Mouse (Mus musculus) MEL (cell line): Measurements from ENCODE around the gene Zbtb1. TPM values are rescaled to one million over a fixed set of nuclear protein-coding genes. Genes with fewer than 3 reads are reported as not detected.

ENCODE experiments used
- DNase-seq: peaks from one replicate; pipeline ENCODE4 v3.0.0; 2011; ENCODE audit warnings: low read depth, low spot score
- H3K27ac ChIP-seq: 2 replicates; pipeline ENCODE4 v1.5.1; 2012; ENCODE audit warnings: low read depth, mild to moderate bottlenecking, control low read depth, low read length, moderate library complexity; ENCODE audit not compliant: control insufficient read depth
- H3K27me3 ChIP-seq, 2 experiments: fragments of 150-350 bp in 1 of 2; sonication (generic) in 1 of 2; 2 replicates each; pipeline ENCODE4 v1.6.1; 2012; ENCODE audit warnings: low read length in 2 of 2, mild to moderate bottlenecking in 2 of 2, improper control_type of control experiment in 1 of 2, moderate library complexity in 1 of 2; ENCODE audit not compliant: insufficient read depth in 2 of 2, control insufficient read depth in 1 of 2
- H3K36me3 ChIP-seq, 2 experiments: 2 replicates each; pipeline ENCODE4 v1.6.1; 2012 to 2014; ENCODE audit warnings: low read length in 2 of 2, improper control_type of control experiment in 1 of 2, inconsistent platforms in 1 of 2, mild to moderate bottlenecking in 1 of 2; ENCODE audit not compliant: insufficient read depth in 2 of 2, control insufficient read depth in 1 of 2
- H3K4me1 ChIP-seq, 2 experiments: fragments of 150-350 bp in 1 of 2; sonication (generic) in 1 of 2; 2 replicates each; pipeline ENCODE4 v1.6.1; 2012; ENCODE audit warnings: low read length in 2 of 2, improper control_type of control experiment in 1 of 2, mild to moderate bottlenecking in 1 of 2; ENCODE audit not compliant: insufficient read depth in 2 of 2, control insufficient read depth in 1 of 2
- H3K4me3 ChIP-seq, 2 experiments: fragments of 150-350 bp in 1 of 2; sonication (generic) in 1 of 2; 2 replicates each; pipeline ENCODE4 v1.5.1; 2012; ENCODE audit warnings: low read depth in 2 of 2, low read length in 2 of 2, mild to moderate bottlenecking in 2 of 2, moderate library complexity in 2 of 2, control low read depth in 1 of 2, improper control_type of control experiment in 1 of 2; ENCODE audit not compliant: control insufficient read depth in 1 of 2, insufficient read depth in 1 of 2
- H3K79me2 ChIP-seq: 2 replicates; pipeline ENCODE4 v1.6.1; 2012; ENCODE audit warnings: mild to moderate bottlenecking, low read length, moderate library complexity; ENCODE audit not compliant: control insufficient read depth, poor library complexity, insufficient read depth
- H3K9ac ChIP-seq: 2 replicates; pipeline ENCODE4 v1.6.1; 2012; ENCODE audit warnings: low read depth, mild to moderate bottlenecking, control low read depth, low read length, moderate library complexity; ENCODE audit not compliant: control insufficient read depth, poor library complexity, severe bottlenecking
- H3K9me3 ChIP-seq: fragments of 150-350 bp; sonication (generic); replicated peaks from 2 replicates; pipeline ENCODE4 v1.6.1; 2012; ENCODE audit warnings: mild to moderate bottlenecking, low read length, improper control_type of control experiment, moderate library complexity; ENCODE audit not compliant: insufficient read depth
- BHLHE40 ChIP-seq: IDR thresholded peaks from 2 replicates; pipeline ENCODE4 v1.6.1; 2012; ENCODE audit warnings: low read depth, mild to moderate bottlenecking, inconsistent platforms, low read length, improper control_type of control experiment, borderline replicate concordance
- CHD2 ChIP-seq: IDR thresholded peaks from 2 replicates; pipeline ENCODE4 v1.6.1; 2011; ENCODE audit warnings: low read length, improper control_type of control experiment
- CTCF ChIP-seq, 3 experiments: IDR thresholded peaks in 2 of 3; conservative IDR thresholded peaks in 1 of 3; 2 replicates each; pipeline ENCODE4 v1.5.1; 2011 to 2012; ENCODE audit warnings: low read length in 3 of 3, low read depth in 2 of 3, mild to moderate bottlenecking in 2 of 3, improper control_type of control experiment in 1 of 3, inconsistent platforms in 1 of 3, mixed read lengths in 1 of 3, moderate library complexity in 1 of 3; ENCODE audit not compliant: control insufficient read depth in 1 of 3, insufficient read depth in 1 of 3, poor library complexity in 1 of 3, severe bottlenecking in 1 of 3
- E2F4 ChIP-seq: IDR thresholded peaks from 2 replicates; pipeline ENCODE4 v1.6.1; 2011; ENCODE audit warnings: low read depth, low read length, improper control_type of control experiment, borderline replicate concordance
- ELF1 ChIP-seq: IDR thresholded peaks from 2 replicates; pipeline ENCODE4 v1.6.1; 2014; ENCODE audit warnings: low read depth, mild to moderate bottlenecking, inconsistent platforms, low read length, improper control_type of control experiment, moderate library complexity
- EP300 ChIP-seq, 2 experiments: IDR thresholded peaks; 2 replicates each; pipeline ENCODE4 v1.6.1; 2011; ENCODE audit warnings: improper control_type of control experiment in 2 of 2, low read length in 2 of 2, low read depth in 1 of 2, mild to moderate bottlenecking in 1 of 2
- ETS1 ChIP-seq: IDR thresholded peaks from 2 replicates; pipeline ENCODE4 v1.6.1; 2012; ENCODE audit warnings: low read depth, mild to moderate bottlenecking, inconsistent platforms, low read length, improper control_type of control experiment, moderate library complexity
- GABPA ChIP-seq: IDR thresholded peaks from 2 replicates; pipeline ENCODE4 v1.6.1; 2012; ENCODE audit warnings: low read depth, mild to moderate bottlenecking, inconsistent platforms, low read length, improper control_type of control experiment, moderate library complexity
- GATA1 ChIP-seq: IDR thresholded peaks from 2 replicates; pipeline ENCODE4 v1.6.1; 2011; ENCODE audit warnings: low read depth, low read length, improper control_type of control experiment
- HCFC1 ChIP-seq: IDR thresholded peaks from 2 replicates; pipeline ENCODE4 v1.6.1; 2012; ENCODE audit warnings: low read depth, mild to moderate bottlenecking, inconsistent platforms, low read length, improper control_type of control experiment, moderate library complexity
- JUND ChIP-seq: IDR thresholded peaks from 2 replicates; pipeline ENCODE4 v1.6.1; 2011; ENCODE audit warnings: low read depth, mild to moderate bottlenecking, improper control_type of control experiment, low read length
- MAZ ChIP-seq: IDR thresholded peaks from 2 replicates; pipeline ENCODE4 v1.6.1; 2012; ENCODE audit warnings: low read depth, mild to moderate bottlenecking, inconsistent platforms, low read length, improper control_type of control experiment
- MYC ChIP-seq: IDR thresholded peaks from 2 replicates; pipeline ENCODE4 v1.6.1; 2011; ENCODE audit warnings: low read depth, mild to moderate bottlenecking, low read length, improper control_type of control experiment, moderate library complexity
- NRF1 ChIP-seq: IDR thresholded peaks from 2 replicates; pipeline ENCODE4 v1.6.1; 2014; ENCODE audit warnings: low read depth, mild to moderate bottlenecking, inconsistent platforms, low read length, improper control_type of control experiment, moderate library complexity; ENCODE audit not compliant: poor library complexity, insufficient read depth, severe bottlenecking
- POLR2A ChIP-seq, 2 experiments: IDR thresholded peaks; 2 replicates each; pipeline ENCODE4 v1.6.1; 2011 to 2012; ENCODE audit warnings: low read length in 2 of 2, mild to moderate bottlenecking in 2 of 2, control low read depth in 1 of 2, improper control_type of control experiment in 1 of 2, low read depth in 1 of 2, moderate library complexity in 1 of 2; ENCODE audit not compliant: control insufficient read depth in 1 of 2, insufficient read depth in 1 of 2, poor library complexity in 1 of 2
- POLR2AphosphoS2 ChIP-seq: IDR thresholded peaks from 2 replicates; pipeline ENCODE4 v1.6.1; 2011; ENCODE audit warnings: low read length, improper control_type of control experiment
- POLR2AphosphoS5 ChIP-seq: IDR thresholded peaks from 2 replicates; pipeline ENCODE4 v1.6.1; 2012; ENCODE audit warnings: low read depth, borderline replicate concordance, mild to moderate bottlenecking, inconsistent platforms, low read length, moderate library complexity, mixed read lengths
- RCOR1 ChIP-seq: IDR thresholded peaks from 2 replicates; pipeline ENCODE4 v1.6.1; 2012; ENCODE audit warnings: low read depth, mild to moderate bottlenecking, inconsistent platforms, low read length, improper control_type of control experiment
- SMC3 ChIP-seq: IDR thresholded peaks from 2 replicates; pipeline ENCODE4 v1.6.1; 2011; ENCODE audit warnings: low read depth, low read length, improper control_type of control experiment
- TAL1 ChIP-seq: IDR thresholded peaks from 2 replicates; pipeline ENCODE4 v1.6.1; 2012; ENCODE audit warnings: mild to moderate bottlenecking, inconsistent platforms, low read length, moderate library complexity, mixed read lengths
- TBP ChIP-seq: IDR thresholded peaks from 2 replicates; pipeline ENCODE4 v1.8.0; 2011; ENCODE audit warnings: low read depth, low read length, improper control_type of control experiment
- TCF12 ChIP-seq: IDR thresholded peaks from 2 replicates; pipeline ENCODE4 v1.6.1; 2014; ENCODE audit warnings: low read depth, mild to moderate bottlenecking, inconsistent platforms, low read length, improper control_type of control experiment, moderate library complexity
- UBTF ChIP-seq: IDR thresholded peaks from 2 replicates; pipeline ENCODE4 v1.6.1; 2012; ENCODE audit warnings: low read depth, mild to moderate bottlenecking, inconsistent platforms, low read length, improper control_type of control experiment, moderate library complexity, borderline replicate concordance; ENCODE audit not compliant: insufficient read depth
- USF1 ChIP-seq: IDR thresholded peaks from 2 replicates; pipeline ENCODE4 v1.6.1; 2014; ENCODE audit warnings: low read depth, mild to moderate bottlenecking, inconsistent platforms, low read length, improper control_type of control experiment, moderate library complexity
- USF2 ChIP-seq, 2 experiments: IDR thresholded peaks; 2 replicates each; pipeline ENCODE4 v1.6.1; 2011 to 2012; ENCODE audit warnings: improper control_type of control experiment in 2 of 2, low read length in 2 of 2, borderline replicate concordance in 1 of 2, inconsistent platforms in 1 of 2, low read depth in 1 of 2, mild to moderate bottlenecking in 1 of 2; ENCODE audit not compliant: insufficient read depth in 1 of 2
- ZKSCAN1 ChIP-seq: IDR thresholded peaks from 2 replicates; pipeline ENCODE4 v1.6.1; 2012; ENCODE audit warnings: low read depth, mild to moderate bottlenecking, inconsistent platforms, low read length, improper control_type of control experiment, moderate library complexity
- ZNF384 ChIP-seq: IDR thresholded peaks from 2 replicates; pipeline ENCODE4 v1.6.1; 2012; ENCODE audit warnings: low read depth, mild to moderate bottlenecking, inconsistent platforms, low read length, improper control_type of control experiment
- polyA plus RNA-seq, 2 experiments: library from polyadenylated mRNA; stranded (reverse) in 1 of 2; unstranded in 1 of 2; fragments of >175 nt in 1 of 2; fragments of >200 nt in 1 of 2; gene quantifications; 2 replicates each; pipeline versions ENCODE4 v1.2.1 to v1.2.4; 2012; ENCODE audit warnings: low replicate concordance in 2 of 2, low read depth in 1 of 2; ENCODE audit not compliant: insufficient read length in 2 of 2, insufficient read depth in 1 of 2, missing spikeins in 1 of 2
- total RNA-seq: library from RNA; depleted of rRNA; stranded (reverse); fragments of 300-350 nt; gene quantifications from 2 replicates; pipeline ENCODE4 v1.2.3, GENCODE M21; 2012

Gene Zbtb1
- total and polyA plus RNA-seq, 3 experiments, result 5.1 to 7.0 TPM; not detected in 1

DNA sequence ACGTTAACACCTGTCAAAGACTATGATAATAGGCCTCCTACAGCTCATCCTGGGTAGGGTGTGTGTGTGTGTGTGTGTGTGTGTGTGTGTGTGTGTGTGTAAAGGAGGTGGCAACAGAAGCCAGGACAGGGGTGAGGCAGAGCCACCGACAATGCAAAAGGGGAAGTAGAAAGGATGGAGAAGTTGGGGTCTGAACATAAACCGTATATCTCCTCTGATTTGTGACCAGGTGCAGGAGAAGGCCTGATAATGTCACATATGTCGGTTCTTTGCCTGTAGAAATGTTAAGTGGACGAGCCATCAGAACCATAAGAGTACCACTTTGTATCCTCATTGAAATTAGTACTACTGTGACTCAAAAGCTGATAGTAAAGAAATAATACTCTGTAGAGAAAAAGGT is 36.4 kb upstream of the Zbtb1 start:
- TF ChIP-seq POLR2AphosphoS2, result no peak
- 0 out of 2 replicates have a peak, but pooled peaks have one; percentile 13 for TF ChIP-seq ETS1
- TF ChIP-seq TBP, result no peak
- no peak for TF ChIP-seq USF2 (IDR thresholded peaks at IDR 0.05; ENCODE audit: borderline replicate concordance in 1 of 2, insufficient read depth in 1 of 2, low read depth in 1 of 2, low read length in 2 of 2)
- peak; percentile 44; the same call in 1 of the 2 replicates for TF ChIP-seq TCF12
- no peak for TF ChIP-seq TAL1
- no peak for TF ChIP-seq ZKSCAN1
- no peak for TF ChIP-seq UBTF
- peak; percentile 60 for TF ChIP-seq GATA1
- no peak for TF ChIP-seq NRF1
- TF ChIP-seq USF1, result no peak
- TF ChIP-seq JUND, result no peak
- TF ChIP-seq BHLHE40, result no peak
- no peak for TF ChIP-seq ELF1
- no peak for TF ChIP-seq CHD2
- no peak for TF ChIP-seq GABPA
- TF ChIP-seq CTCF (IDR thresholded peaks at IDR 0.05 in 2 of 3, conservative IDR thresholded peaks at IDR 0.05 in 1 of 3; ENCODE audit: control insufficient read depth in 1 of 3, insufficient read depth in 1 of 3, low read depth in 2 of 3, low read length in 3 of 3, poor library complexity in 1 of 3, severe bottlenecking in 1 of 3), result no peak
- TF ChIP-seq MYC, result no peak
- TF ChIP-seq RCOR1, result peak; percentile 49; the same call in 1 of the 2 replicates
- no peak for TF ChIP-seq POLR2AphosphoS5
- peak in 1 of 2 experiments; percentile 28; a peak in 1 of 4 replicates for TF ChIP-seq EP300 (IDR thresholded peaks at IDR 0.05; ENCODE audit: low read depth in 1 of 2, low read length in 2 of 2)
- TF ChIP-seq E2F4, result no peak
- TF ChIP-seq HCFC1, result no peak
- no peak for TF ChIP-seq POLR2A (IDR thresholded peaks at IDR 0.05; ENCODE audit: control insufficient read depth in 1 of 2, insufficient read depth in 1 of 2, low read depth in 1 of 2, low read length in 2 of 2, poor library complexity in 1 of 2)
- TF ChIP-seq SMC3, result no peak
- TF ChIP-seq MAZ, result no peak
- TF ChIP-seq ZNF384, result no peak
- Histone ChIP-seq H3K27ac (no peak overlapping the region), H3K4me1 (peaks cover 0 to 2% of the 10 kb centered on the region in 2 experiments; a peak in 1 of 4 replicates), H3K9me3 (no peaks in the 10 kb centered on the region), H3K27me3 (no peaks in the 10 kb centered on the region), H3K4me3 (no peak overlapping the region), H3K9ac (no peak overlapping the region), H3K36me3 (no peaks in the 10 kb centered on the region), H3K79me2 (no peaks in the 10 kb centered on the region)
- peak; percentile 68 for DNase-seq
